Comparison of ENCODE assay signal across 9 mouse cellular contexts in the genomic region with DNA sequence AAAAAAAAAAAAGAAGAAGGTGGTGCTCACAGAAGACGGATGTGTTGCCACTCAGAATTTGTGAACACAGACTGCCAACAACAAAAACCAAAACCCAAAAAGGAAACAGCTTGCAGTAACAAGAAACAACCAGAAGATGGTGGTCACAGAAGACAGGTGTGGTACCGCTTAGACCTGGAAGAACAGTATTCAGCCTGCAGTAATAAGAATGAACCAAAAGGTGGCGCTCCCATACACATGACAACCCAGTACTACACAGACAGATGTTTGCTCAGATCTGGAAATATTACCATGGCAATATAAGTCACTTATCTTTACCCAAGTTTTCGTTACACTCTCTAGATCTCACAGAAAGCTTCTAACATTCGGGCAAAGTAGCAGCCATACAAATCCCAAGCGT. TPM values are rescaled to one million over a fixed set of nuclear protein-coding genes. Genes with fewer than 3 reads are reported as not detected.
A peak's percentile ranks its signal among the peaks of the same experiment; 100 is the strongest.
DNase-seq lines count a peak whose midpoint lies in the region; ATAC-seq and TF ChIP-seq lines count a peak whose summit lies in the region.
"Had no signal": no experiment of that assay in that cellular context is flagged by ENCODE, and none has a peak within 500 bp of the region (broad histone marks: within the 10 kb centered on the region; RNA-seq: fewer than 3 reads in every experiment).

No protein-coding gene starts in this region.

- no peak overlapping the region for H3K9ac ChIP-seq in kidney, postnatal 0 days (ENCODE audit: low read depth, low read length)
- no peak overlapping the region for H3K9ac ChIP-seq in neural tube, embryonic 15.5 days (replicated peaks)
- H3K9ac ChIP-seq: heart, embryonic 15.5 days had no signal

- no peaks in the 10 kb centered on the region for H3K4me1 ChIP-seq in thymus, adult 2 months (replicated peaks; ENCODE audit: control insufficient read depth, insufficient read depth, low read length)
- no peaks in the 10 kb centered on the region for H3K4me1 ChIP-seq in kidney, postnatal 0 days (replicated peaks; ENCODE audit: insufficient read depth, low read length)
- H3K4me1 ChIP-seq in neural tube, embryonic 15.5 days: no peaks in the 10 kb centered on the region
- H3K4me1 ChIP-seq: heart, embryonic 15.5 days had no signal

- DNase-seq in cerebellum, adult 9-10 months: peak; percentile 11
- no peak for DNase-seq in cerebellum, adult 18-20 months
- peak; percentile 1 for DNase-seq in thymus, adult 2 months
- DNase-seq in thymus, postnatal 14 days: no peak
- DNase-seq in kidney, postnatal 0 days (ENCODE audit: low spot score): peak; percentile 66
- DNase-seq in spleen, postnatal 4 days (ENCODE audit: low spot score in 2 of 2): no peak

- no peaks in the 10 kb centered on the region for H3K36me3 ChIP-seq in thymus, adult 2 months (ENCODE audit: control insufficient read depth, insufficient read depth, low read length)
- H3K36me3 ChIP-seq in kidney, postnatal 0 days (ENCODE audit: insufficient read depth, low read length): no peaks in the 10 kb centered on the region
- no peaks in the 10 kb centered on the region for H3K36me3 ChIP-seq in neural tube, embryonic 15.5 days
- H3K36me3 ChIP-seq: heart, embryonic 15.5 days had no signal

- H3K4me3 ChIP-seq in thymus, adult 2 months (ENCODE audit: control insufficient read depth, insufficient read depth, low read length): no peak overlapping the region
- no peak overlapping the region for H3K4me3 ChIP-seq in kidney, postnatal 0 days (replicated peaks; ENCODE audit: low read depth, low read length)
- no peak overlapping the region for H3K4me3 ChIP-seq in neural tube, embryonic 15.5 days (replicated peaks)
- H3K4me3 ChIP-seq: heart, embryonic 15.5 days had no signal

- WGBS in thymus, adult 2 months: 48% methylated on average over 6 of the region's 6 CpGs
- WGBS in kidney, postnatal 0 days: 54% methylated on average over 6 of the region's 6 CpGs
- 49% methylated on average over 6 of the region's 6 CpGs for WGBS in neural tube, embryonic 15.5 days

- TF ChIP-seq POLR2A in thymus, adult 2 months (IDR thresholded peaks at IDR 0.05; ENCODE audit: control insufficient read depth, extremely low read depth, insufficient read depth, low read length, poor library complexity): no peak

- H3K4me2 ChIP-seq in kidney, postnatal 0 days (ENCODE audit: low read length): no peak overlapping the region
- H3K4me2 ChIP-seq in neural tube, embryonic 15.5 days: no peak overlapping the region
- H3K4me2 ChIP-seq: heart, embryonic 15.5 days had no signal

- H3K9me3 ChIP-seq in kidney, postnatal 0 days (replicated peaks; ENCODE audit: low read length): no peaks in the 10 kb centered on the region
- H3K9me3 ChIP-seq in neural tube, embryonic 15.5 days (replicated peaks): no peaks in the 10 kb centered on the region
- H3K9me3 ChIP-seq: heart, embryonic 15.5 days had no signal

- TF ChIP-seq CTCF in thymus, adult 2 months (IDR thresholded peaks at IDR 0.05; ENCODE audit: borderline replicate concordance, control insufficient read depth, extremely low read depth, insufficient read depth, low read length, poor library complexity): no peak
- peak; percentile 76 for TF ChIP-seq CTCF in kidney, postnatal 0 days (IDR thresholded peaks at IDR 0.05; ENCODE audit: low read depth)

- no peak overlapping the region for H3K27ac ChIP-seq in thymus, adult 2 months (ENCODE audit: control insufficient read depth, insufficient read depth, low read length)
- H3K27ac ChIP-seq in kidney, postnatal 0 days: no peak overlapping the region
- H3K27ac ChIP-seq in neural tube, embryonic 15.5 days (replicated peaks): no peak overlapping the region
- H3K27ac ChIP-seq: heart, embryonic 15.5 days had no signal

- no peaks in the 10 kb centered on the region for H3K27me3 ChIP-seq in thymus, adult 2 months (ENCODE audit: control insufficient read depth, insufficient read depth, low read length)
- H3K27me3 ChIP-seq in kidney, postnatal 0 days (ENCODE audit: insufficient read depth, low read length): no peaks in the 10 kb centered on the region
- no peaks in the 10 kb centered on the region for H3K27me3 ChIP-seq in neural tube, embryonic 15.5 days (replicated peaks)
- H3K27me3 ChIP-seq: heart, embryonic 15.5 days had no signal

- ATAC-seq in kidney, postnatal 0 days (replicated peaks; ENCODE audit: low FRiP score, low read depth): peak; percentile 72; the same call in 1 of the 2 replicates
- ATAC-seq in megakaryocyte progenitor cell, adult 5-6 weeks (replicated peaks; ENCODE audit: poor library complexity): peak; percentile 68
- no peak for ATAC-seq in neural tube, embryonic 15.5 days (ENCODE audit: low FRiP score)

RNA-seq across cellular contexts. Expression of a gene that starts 17.1 kb away (rescaled TPM):
- not detected in 2 replicates for polyA plus RNA-seq in thymus, adult 2 months (2012; rRNA removed)
- polyA plus RNA-seq in kidney, postnatal 0 days (2015; fragmentation: Nextera tagmentation; extraction: Ambion mirVana): not detected in 2 replicates
- total RNA-seq in megakaryocyte progenitor cell, adult 5-6 weeks (2015): not detected in 2 replicates
- not detected in 2 replicates for total RNA-seq in megakaryocyte progenitor cell, adult 5-6 weeks (2017)
- polyA plus RNA-seq in neural tube, embryonic 15.5 days (2015; fragmentation: Nextera tagmentation; extraction: Ambion mirVana): not detected in 2 replicates
- polyA plus RNA-seq: heart, embryonic 15.5 days had no signal

RNA-seq across cellular contexts. Expression of a gene that starts 32.7 kb away (rescaled TPM):
- polyA plus RNA-seq in thymus, adult 2 months (2012; rRNA removed): not detected in 2 replicates
- not detected in 2 replicates for polyA plus RNA-seq in kidney, postnatal 0 days (2015; fragmentation: Nextera tagmentation; extraction: Ambion mirVana)
- not detected in 2 replicates for total RNA-seq in megakaryocyte progenitor cell, adult 5-6 weeks (2015)
- total RNA-seq in megakaryocyte progenitor cell, adult 5-6 weeks (2017): not detected in 2 replicates
- not detected in 2 replicates for polyA plus RNA-seq in neural tube, embryonic 15.5 days (2015; fragmentation: Nextera tagmentation; extraction: Ambion mirVana)
- polyA plus RNA-seq: heart, embryonic 15.5 days had no signal

RNA-seq across cellular contexts. Expression of a gene that starts 48.0 kb away (rescaled TPM):
- polyA plus RNA-seq in thymus, adult 2 months (2012; rRNA removed): not detected in 2 replicates
- not detected in 2 replicates for polyA plus RNA-seq in kidney, postnatal 0 days (2015; fragmentation: Nextera tagmentation; extraction: Ambion mirVana)
- not detected in 2 replicates for total RNA-seq in megakaryocyte progenitor cell, adult 5-6 weeks (2015)
- total RNA-seq in megakaryocyte progenitor cell, adult 5-6 weeks (2017): not detected in 2 replicates
- not detected in 2 replicates for polyA plus RNA-seq in neural tube, embryonic 15.5 days (2015; fragmentation: Nextera tagmentation; extraction: Ambion mirVana)
- polyA plus RNA-seq: heart, embryonic 15.5 days had no signal

Comparison
In these comparisons a context has a peak if more than half of its experiments do, and no peak if none do; other contexts are left out.
1. DNase-seq: peak in cerebellum, adult 9-10 months (single experiment), thymus, adult 2 months (single experiment) and kidney, postnatal 0 days (single experiment); none in cerebellum, adult 18-20 months (0 of 2), thymus, postnatal 14 days (single experiment) and spleen, postnatal 4 days (0 of 2).